Mouse (Mus musculus) bone marrow macrophage, adult 2 months (primary cell): Measurements from ENCODE around the gene Cttnbp2.

Experiments
- CTCF ChIP-seq: IDR thresholded peaks from 2 replicates; pipeline ENCODE4 v1.5.1; 2012; ENCODE audit warnings: low read depth, mild to moderate bottlenecking, low read length, moderate library complexity
- POLR2A ChIP-seq: IDR thresholded peaks from 2 replicates; pipeline ENCODE4 v1.6.1; 2012; ENCODE audit warnings: mild to moderate bottlenecking, low read depth, low read length, borderline replicate concordance

GRCm38 (mm10) chr6:18442303-18442702 lies 72.3 kb downstream of the Cttnbp2 start:
- no peak for TF ChIP-seq CTCF
- TF ChIP-seq POLR2A, result no peak
